ENCODE assay signal across 25 mouse cellular contexts in the genomic region with DNA sequence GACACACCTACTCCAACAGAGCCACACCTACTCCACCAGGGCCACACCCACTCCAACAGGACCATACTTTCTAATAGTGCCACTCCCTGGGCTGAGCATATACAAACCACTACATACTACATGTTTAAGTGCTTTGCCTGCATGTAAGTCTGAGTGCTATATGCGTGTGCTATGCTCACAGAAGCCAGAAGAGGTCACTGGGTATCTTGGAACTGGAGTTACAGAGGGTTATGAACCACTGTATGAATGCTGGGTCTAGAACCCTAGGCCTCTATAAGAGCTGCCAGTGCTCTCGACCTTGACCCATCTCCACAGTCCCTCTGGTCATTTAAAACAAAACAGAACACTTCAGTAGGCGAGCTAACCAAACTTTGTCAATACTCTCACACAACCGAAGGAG. TPM values are rescaled to one million over a fixed set of nuclear protein-coding genes. Genes with fewer than 3 reads are reported as not detected.
A peak's percentile ranks its signal among the peaks of the same experiment; 100 is the strongest.
DNase-seq lines count a peak whose midpoint lies in the region; ATAC-seq and TF ChIP-seq lines count a peak whose summit lies in the region.
"Had no signal": no experiment of that assay in that cellular context is flagged by ENCODE, and none has a peak within 500 bp of the region (broad histone marks: within the 10 kb centered on the region; RNA-seq: fewer than 3 reads in every experiment).

No protein-coding gene starts in this region.

- H3K79me3 ChIP-seq in C2C12 (ENCODE audit: low read depth), result no peaks in the 10 kb centered on the region

- ATAC-seq in heart, postnatal 0 days (ENCODE audit: insufficient read depth, low read depth), result no peak
- ATAC-seq in liver, postnatal 0 days, result no peak
- ATAC-seq: forebrain, embryonic 15.5 days; Patski had no signal

- intact Hi-C loops in heart, postnatal 36 days (cut with DNase I), result no loop called here
- intact Hi-C loops in left cerebral cortex, postnatal 25 days (cut with DNase I), result no loop called here

- H3K9ac ChIP-seq in heart, postnatal 0 days (replicated peaks; ENCODE audit: low read depth, low read length), result no peak overlapping the region
- H3K9ac ChIP-seq in liver, postnatal 0 days (replicated peaks), result no peak overlapping the region
- H3K9ac ChIP-seq: embryonic facial prominence, embryonic 12.5 days; forebrain, embryonic 15.5 days; hindbrain, embryonic 13.5 days; neural tube, embryonic 12.5 days had no signal

- TF ChIP-seq EP300 in heart, postnatal 0 days (IDR thresholded peaks at IDR 0.05; ENCODE audit: low read depth), result no peak
- no peak for TF ChIP-seq EP300 in liver, postnatal 0 days (IDR thresholded peaks at IDR 0.05; ENCODE audit: low read depth)

- H3K27me3 ChIP-seq in heart, postnatal 0 days (ENCODE audit: control insufficient read depth, insufficient read depth, low read length), result no peaks in the 10 kb centered on the region
- no peaks in the 10 kb centered on the region for H3K27me3 ChIP-seq in liver, postnatal 0 days (ENCODE audit: insufficient read depth, low read length)
- H3K27me3 ChIP-seq in C2C12 (ENCODE audit: control insufficient read depth, insufficient read depth, insufficient read length), result no peaks in the 10 kb centered on the region
- H3K27me3 ChIP-seq: embryonic facial prominence, embryonic 12.5 days; forebrain, embryonic 15.5 days; hindbrain, embryonic 13.5 days; neural tube, embryonic 12.5 days; Patski had no signal

- no peaks in the 10 kb centered on the region for H3K9me3 ChIP-seq in heart, postnatal 0 days (replicated peaks; ENCODE audit: control insufficient read depth, low read length)
- no peaks in the 10 kb centered on the region for H3K9me3 ChIP-seq in liver, postnatal 0 days (ENCODE audit: low read length)
- H3K9me3 ChIP-seq: embryonic facial prominence, embryonic 12.5 days; forebrain, embryonic 15.5 days; hindbrain, embryonic 13.5 days; neural tube, embryonic 12.5 days had no signal

- H3K79me2 ChIP-seq in C2C12 (ENCODE audit: control insufficient read depth, insufficient read depth), result no peaks in the 10 kb centered on the region

- H3ac ChIP-seq in C2C12 (ENCODE audit: control insufficient read depth, insufficient read length, low read depth), result no peak overlapping the region

- no peak for DNase-seq in heart, postnatal 0 days (ENCODE audit: low spot score)
- no peak for DNase-seq in heart, postnatal 36 days
- DNase-seq in liver, postnatal 0 days, result no peak
- DNase-seq in liver, result no peak
- DNase-seq in induced T-regulatory cell, adult 2 months (ENCODE audit: low read depth), result peak; percentile 19
- DNase-seq in left cerebral cortex, postnatal 25 days (ENCODE audit: low spot score in 2 of 2), result no peak
- no peak for DNase-seq in frontal cortex, postnatal 25 days (ENCODE audit: low spot score in 2 of 2)
- DNase-seq: adrenal gland, postnatal 25 days; cerebellum, adult 2 months; heart, postnatal 10 days; kidney, adult 18-20 months; kidney, postnatal 4 days; left cerebral cortex, postnatal 4 days; lung, postnatal 14 days; spleen, adult 18-20 months; thymus, postnatal 4 days had no signal

- no peak overlapping the region for H3K4me2 ChIP-seq in heart, postnatal 0 days (ENCODE audit: low read depth, low read length)
- H3K4me2 ChIP-seq in liver, postnatal 0 days (ENCODE audit: low read depth, low read length), result no peak overlapping the region
- H3K4me2 ChIP-seq: embryonic facial prominence, embryonic 12.5 days; forebrain, embryonic 15.5 days; hindbrain, embryonic 13.5 days; liver, embryonic 11.5 days; neural tube, embryonic 12.5 days had no signal

- H3K4me1 ChIP-seq in heart, postnatal 0 days (ENCODE audit: control insufficient read depth, insufficient read depth), result no peaks in the 10 kb centered on the region
- H3K4me1 ChIP-seq in liver, postnatal 0 days (ENCODE audit: insufficient read depth), result no peaks in the 10 kb centered on the region
- H3K4me1 ChIP-seq: forebrain, embryonic 15.5 days; neural tube, embryonic 12.5 days had no signal

- peak; percentile 37; the same call in 1 of the 2 replicates for TF ChIP-seq CTCF in heart, postnatal 0 days (IDR thresholded peaks at IDR 0.05; ENCODE audit: low read depth)
- peak; percentile 51 for TF ChIP-seq CTCF in liver, postnatal 0 days (IDR thresholded peaks at IDR 0.05; ENCODE audit: low read depth)
- peak; percentile 33 for TF ChIP-seq CTCF in C2C12 (IDR thresholded peaks at IDR 0.05; ENCODE audit: control insufficient read depth, insufficient read depth, insufficient read length)

- WGBS in heart, postnatal 0 days, result 69% methylated on average over 4 of the region's 4 CpGs
- 63% methylated on average over 4 of the region's 4 CpGs for WGBS in liver, postnatal 0 days (ENCODE audit: insufficient replicate concordance)

- no peak overlapping the region for H3K4me3 ChIP-seq in heart, postnatal 0 days (ENCODE audit: low read depth, low read length)
- H3K4me3 ChIP-seq in liver, postnatal 0 days (ENCODE audit: low read depth, low read length), result no peak overlapping the region
- no peak overlapping the region for H3K4me3 ChIP-seq in C2C12 (ENCODE audit: insufficient read depth, poor library complexity, severe bottlenecking)
- H3K4me3 ChIP-seq: embryonic facial prominence, embryonic 12.5 days; forebrain, embryonic 15.5 days; hindbrain, embryonic 13.5 days; neural tube, embryonic 12.5 days had no signal

- H3K36me3 ChIP-seq in heart, postnatal 0 days (replicated peaks; ENCODE audit: control insufficient read depth, insufficient read depth, low read length), result no peaks in the 10 kb centered on the region
- no peaks in the 10 kb centered on the region for H3K36me3 ChIP-seq in liver, postnatal 0 days (replicated peaks; ENCODE audit: insufficient read depth, low read length)
- H3K36me3 ChIP-seq in C2C12 (ENCODE audit: control insufficient read depth, insufficient read depth), result no peaks in the 10 kb centered on the region
- H3K36me3 ChIP-seq: embryonic facial prominence, embryonic 12.5 days; forebrain, embryonic 15.5 days; hindbrain, embryonic 13.5 days; neural tube, embryonic 12.5 days had no signal

- no peak overlapping the region for H3K27ac ChIP-seq in heart, postnatal 0 days (ENCODE audit: low read depth)
- no peak overlapping the region for H3K27ac ChIP-seq in liver, postnatal 0 days (ENCODE audit: low read depth)
- H3K27ac ChIP-seq: embryonic facial prominence, embryonic 12.5 days; forebrain, embryonic 15.5 days; hindbrain, embryonic 13.5 days; neural tube, embryonic 12.5 days had no signal

TF ChIP-seq in C2C12, 6 proteins besides CTCF, POLR2A, EP300 and RAD21:
- TF ChIP-seq MYOG (IDR thresholded peaks at IDR 0.05; ENCODE audit: control insufficient read depth, extremely low read depth, insufficient read length), result no peak
- TF ChIP-seq MYOD1 (IDR thresholded peaks at IDR 0.05; ENCODE audit: control insufficient read depth, insufficient read length, low read depth), result no peak
- no peak for TF ChIP-seq FOSL1 (IDR thresholded peaks at IDR 0.05; ENCODE audit: insufficient read depth, low read length, poor library complexity, severe bottlenecking)
- no peak for TF ChIP-seq CEBPB (IDR thresholded peaks at IDR 0.05; ENCODE audit: low read depth)

RNA-seq across cellular contexts. Expression of a gene that starts 11.0 kb away (rescaled TPM):
- total RNA-seq in heart, postnatal 0 days (2014; rRNA removed; ENCODE audit: low replicate concordance), result 5.4 and 15.5 TPM in 2 replicates
- 2.5 and 2.6 TPM in 2 replicates for polyA plus RNA-seq in heart, postnatal 0 days (2015; fragmentation: Nextera tagmentation; extraction: Ambion mirVana)
- 10 to 100 TPM; 22.5 to 29.5 TPM for total RNA-seq in heart, postnatal 36 days (2021)
- 2.1 and 2.5 TPM in 2 replicates for polyA plus RNA-seq in liver, postnatal 0 days (2015; fragmentation: Nextera tagmentation; extraction: Ambion mirVana)
- polyA plus RNA-seq in C2C12 (2012; fragmentation: generic; extraction: Trizol), result 0.13 TPM
- 1 to 10 TPM; 2.1 to 2.5 TPM for total RNA-seq in left cerebral cortex, postnatal 25 days (2021)
- total RNA-seq: common myeloid progenitor, adult 5-6 weeks; monocyte, adult 5-6 weeks had no signal
